Mouse (Mus musculus): ENCODE measurements at regions not wholly inside any gene's neighbourhood (a gene's known extent, or its start where the extent isn't known, plus 50 kb on each side); places are given as distances from the start of the nearest gene placed in this dataset.

DNA sequence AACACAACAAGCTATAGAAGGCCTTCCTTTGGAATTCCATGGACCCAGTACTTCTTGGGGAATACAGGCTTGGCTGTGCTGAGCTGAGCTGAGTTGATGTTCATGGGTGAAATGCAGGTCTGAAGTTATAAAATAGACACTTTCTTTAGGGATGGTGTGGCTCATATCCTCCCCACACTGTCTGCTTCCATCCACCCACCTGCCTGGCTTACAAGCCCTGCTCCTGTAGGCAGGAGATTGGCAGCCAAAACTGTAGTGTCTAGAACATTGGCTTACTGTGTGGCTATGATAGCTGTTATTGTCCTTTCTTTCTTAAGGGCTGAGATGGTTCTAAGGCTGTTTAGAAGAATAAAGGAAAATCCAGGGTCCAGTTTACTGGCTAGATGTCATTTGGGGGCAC, 286.2 kb upstream of the Cxcr4 start:
- TF ChIP-seq CTCF (IDR thresholded peaks at IDR 0.05; ENCODE audit: control insufficient read depth, insufficient read depth, insufficient replicate concordance, low read depth, low read length) (no peak), POLR2A (IDR thresholded peaks at IDR 0.05; ENCODE audit: control insufficient read depth, low read depth, low read length) (no peak)
